Mouse (Mus musculus) monocyte, adult 59 days (primary cell): ENCODE measurements around the gene Epha10. TPM values are rescaled to one million over a fixed set of nuclear protein-coding genes. Genes with fewer than 3 reads are reported as not detected.

ENCODE experiments used
- total RNA-seq, 2 experiments: library from RNA; stranded (reverse); gene quantifications; one replicate each; pipeline ENCODE4 v1.2.4; 2023

Epha10 gene
- not detected for total RNA-seq

GRCm38 (mm10) chr4:124880599-124880998, at the start of gene Epha10:
TSS of gene Epha10 (plus strand) at chr4:124880899.

GRCm38 (mm10) chr4:124850261-124850913, 30.3 kb upstream of the Epha10 start, which contains the start of gene Yrdc:
TSS of gene Yrdc (plus strand) at chr4:124850679.

GRCm38 (mm10) chr4:124850933-124851658, 29.6 kb upstream of the Epha10 start, which contains the start of gene 1110065P20Rik:
TSS of gene 1110065P20Rik (minus strand) at chr4:124851196.

GRCm38 (mm10) chr4:124861283-124862188, 19.2 kb upstream of the Epha10 start, which contains the start of gene Maneal:
TSS of gene Maneal (minus strand) at chr4:124862171.

GRCm38 (mm10) chr4:124936613-124937471, 56.1 kb downstream of the Epha10 start, which contains the start of gene 9930104L06Rik:
TSS of gene 9930104L06Rik (plus strand) at chr4:124937048.

GRCm38 (mm10) chr4:124939211-124939610, 58.5 kb downstream of the Epha10 start, which contains the start of gene Cdca8:
TSS of gene Cdca8 (minus strand) at chr4:124939311.

Other genes with a start within 250 kb of the Epha10 start
- gene Pou3f1, start 224.1 kb upstream of the Epha10 start, total RNA-seq, result not detected
- gene Utp11, start 187.3 kb upstream of the Epha10 start, total RNA-seq, result 10 to 100 TPM; 17.9 to 22.3 TPM
- 1 to 10 TPM; 2.2 to 3.4 TPM for gene Fhl3, start 180.2 kb upstream of the Epha10 start, total RNA-seq
- gene Sf3a3, start 166.1 kb upstream of the Epha10 start, total RNA-seq, result 10 to 100 TPM; 29.2 to 33.0 TPM
- 10 to 100 TPM; 57.5 to 62.3 TPM for gene Inpp5b, start 139.0 kb upstream of the Epha10 start, total RNA-seq
- 10 to 100 TPM; 30.2 to 33.9 TPM for gene Mtf1, start 78.8 kb upstream of the Epha10 start, total RNA-seq
- gene Yrdc, start 30.2 kb upstream of the Epha10 start, total RNA-seq, result 10 to 100 TPM; 62.7 to 71.3 TPM
- 10 to 100 TPM in 1 of 2 experiments, 1 to 10 TPM in 1; 8.7 to 11.7 TPM for gene 1110065P20Rik, start 29.7 kb upstream of the Epha10 start, total RNA-seq
- not detected for gene Maneal, start 18.7 kb upstream of the Epha10 start, total RNA-seq
- 10 to 100 TPM in 1 of 2 experiments, 1 to 10 TPM in 1; 8.7 to 11.8 TPM for gene 9930104L06Rik, start 56.1 kb downstream of the Epha10 start, total RNA-seq
- 1 to 10 TPM; 2.6 to 3.4 TPM for gene Cdca8, start 58.4 kb downstream of the Epha10 start, total RNA-seq
- 1 to 10 TPM; 4.0 to 7.4 TPM for gene Rspo1, start 105.5 kb downstream of the Epha10 start, total RNA-seq
- gene Gnl2, start 135.7 kb downstream of the Epha10 start, total RNA-seq, result 10 to 100 TPM; 53.5 to 59.6 TPM
- gene Dnali1, start 184.8 kb downstream of the Epha10 start, total RNA-seq, result not detected
- gene Snip1, start 185.8 kb downstream of the Epha10 start, total RNA-seq, result 10 to 100 TPM; 27.0 to 29.8 TPM
- 10 to 100 TPM; 45.6 to 48.9 TPM for gene Meaf6, start 204.2 kb downstream of the Epha10 start, total RNA-seq
- gene Zc3h12a, start 246.9 kb downstream of the Epha10 start, total RNA-seq, result 100 to 1,000 TPM; 181 to 190 TPM